ENCODE assay signal across 12 mouse cellular contexts in genomic region chr8:15496248-15496647, GRCm38 (mm10).
DNase-seq lines count a peak whose midpoint lies in the region; ATAC-seq lines count a peak whose summit lies in the region.
"Had no signal": no experiment of that assay in that cellular context is flagged by ENCODE, and none has a peak within 500 bp of the region (broad histone marks: within the 10 kb centered on the region; RNA-seq: fewer than 3 reads in every experiment).

No protein-coding gene starts in this region.

- no peaks in the 10 kb centered on the region for H3K27me3 ChIP-seq in hindbrain, embryonic 16.5 days (replicated peaks; ENCODE audit: control insufficient read depth, insufficient read depth, low read length)
- H3K27me3 ChIP-seq in hindbrain, embryonic 12.5 days, result no peaks in the 10 kb centered on the region
- H3K27me3 ChIP-seq: liver, embryonic 12.5 days had no signal

- no peaks in the 10 kb centered on the region for H3K36me3 ChIP-seq in hindbrain, embryonic 16.5 days (ENCODE audit: control insufficient read depth, insufficient read depth, low read length)
- no peaks in the 10 kb centered on the region for H3K36me3 ChIP-seq in hindbrain, embryonic 12.5 days
- H3K36me3 ChIP-seq: liver, embryonic 12.5 days had no signal

- H3K4me3 ChIP-seq in hindbrain, embryonic 16.5 days (ENCODE audit: low read length), result no peak overlapping the region
- no peak overlapping the region for H3K4me3 ChIP-seq in hindbrain, embryonic 12.5 days
- H3K4me3 ChIP-seq: liver, embryonic 12.5 days had no signal

- WGBS in hindbrain, embryonic 16.5 days, result 70% methylated on average over 11 of the region's 11 CpGs
- 78% methylated on average over 11 of the region's 11 CpGs for WGBS in hindbrain, embryonic 12.5 days

- peak; percentile 48 to 88 for DNase-seq in left cerebral cortex, adult 8-10 months (ENCODE audit: low spot score in 2 of 2)
- peak; percentile 76 for DNase-seq in right cerebral cortex, postnatal 25 days
- DNase-seq in urinary bladder, postnatal 25 days (ENCODE audit: low spot score), result no peak
- DNase-seq in spleen, adult 12 weeks (ENCODE audit: low spot score), result no peak
- no peak for DNase-seq in cerebellum, adult 18-20 months
- DNase-seq: gastrocnemius, postnatal 25 days; kidney, postnatal 14 days had no signal

- no peak overlapping the region for H3K27ac ChIP-seq in hindbrain, embryonic 16.5 days (ENCODE audit: low read depth, low read length)
- no peak overlapping the region for H3K27ac ChIP-seq in hindbrain, embryonic 12.5 days
- H3K27ac ChIP-seq: liver, embryonic 12.5 days had no signal

- peak; percentile 69 for ATAC-seq in hindbrain, embryonic 16.5 days
- ATAC-seq in hindbrain, embryonic 12.5 days (ENCODE audit: low FRiP score), result no peak
- ATAC-seq in frontal cortex, adult (ENCODE audit: low TSS enrichment), result peak; percentile 89
- ATAC-seq: CD4-positive, CD25-positive, alpha-beta regulatory T cell, adult 4 months; liver, embryonic 12.5 days had no signal

- no peak overlapping the region for H3K9ac ChIP-seq in hindbrain, embryonic 16.5 days (ENCODE audit: low read depth, low read length)
- no peak overlapping the region for H3K9ac ChIP-seq in hindbrain, embryonic 12.5 days
- H3K9ac ChIP-seq: liver, embryonic 12.5 days had no signal

- no peaks in the 10 kb centered on the region for H3K9me3 ChIP-seq in hindbrain, embryonic 16.5 days (ENCODE audit: control insufficient read depth, low read length)
- H3K9me3 ChIP-seq in hindbrain, embryonic 12.5 days (replicated peaks), result no peaks in the 10 kb centered on the region
- H3K9me3 ChIP-seq: liver, embryonic 12.5 days had no signal

- H3K4me2 ChIP-seq in hindbrain, embryonic 16.5 days (ENCODE audit: low read length), result no peak overlapping the region
- H3K4me2 ChIP-seq in hindbrain, embryonic 12.5 days (replicated peaks), result no peak overlapping the region
- H3K4me2 ChIP-seq: liver, embryonic 12.5 days had no signal

- no peaks in the 10 kb centered on the region for H3K4me1 ChIP-seq in hindbrain, embryonic 16.5 days (ENCODE audit: control insufficient read depth, insufficient read depth, low read depth, low read length)
- no peaks in the 10 kb centered on the region for H3K4me1 ChIP-seq in hindbrain, embryonic 12.5 days
- H3K4me1 ChIP-seq: liver, embryonic 12.5 days had no signal

Comparison
In these comparisons a context has a peak if more than half of its experiments do, and no peak if none do; other contexts are left out.
1. DNase-seq: peak in left cerebral cortex, adult 8-10 months (2 of 2) and right cerebral cortex, postnatal 25 days (single experiment); none in urinary bladder, postnatal 25 days (single experiment), spleen, adult 12 weeks (single experiment) and cerebellum, adult 18-20 months (0 of 2).